Mouse (Mus musculus): Measurements from ENCODE around the gene Arhgef28. TPM values are rescaled to one million over a fixed set of nuclear protein-coding genes. Genes with fewer than 3 reads are reported as not detected.

The Arhgef28 gene
- polyA plus RNA-seq, 1 experiment from 2014 or later: 10.7 TPM

DNA sequence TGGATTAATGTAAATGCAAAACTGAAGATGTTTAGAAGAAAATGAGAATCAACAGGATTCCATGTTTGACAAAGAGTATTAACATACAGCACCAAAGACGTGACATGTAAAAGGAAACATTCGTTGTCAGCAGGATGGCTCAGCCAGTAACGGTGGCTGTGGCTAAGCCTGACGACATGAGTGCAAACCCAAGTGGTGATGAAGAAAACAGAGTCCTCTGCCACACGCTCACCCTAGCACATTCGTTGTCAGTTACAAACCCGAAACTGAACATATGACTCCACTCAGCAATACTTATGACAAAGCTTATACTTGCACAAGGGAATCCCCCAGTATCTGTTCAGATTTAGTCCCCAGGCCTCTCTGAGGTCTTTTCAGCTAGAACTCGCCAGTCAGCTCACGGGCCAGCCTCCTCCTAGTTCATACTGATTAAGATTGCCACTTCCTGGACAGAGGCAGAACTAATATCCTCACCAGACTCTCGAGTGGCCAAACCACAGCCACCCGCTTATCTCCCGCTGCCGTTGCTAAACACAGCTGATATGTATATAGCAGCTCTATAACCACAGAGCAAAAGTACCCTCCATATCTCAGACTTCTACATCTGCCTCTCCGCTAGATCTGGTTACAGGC, 82.0 kb downstream of the Arhgef28 start:
- no peaks in the 10 kb centered on the region for H3K27me3 ChIP-seq
- H3K27ac ChIP-seq: peak overlapping the region; percentile 52
- peaks cover 20% of the 10 kb centered on the region for H3K4me1 ChIP-seq (replicated peaks)
- no peak overlapping the region for H3K9ac ChIP-seq
- peak overlapping the region; percentile 52 for H3K4me2 ChIP-seq
- no peak for ATAC-seq (replicated peaks; ENCODE audit: insufficient number of reproducible peaks, insufficient read depth, low FRiP score, low read depth)
- no peaks in the 10 kb centered on the region for H3K9me3 ChIP-seq (replicated peaks)
- H3K36me3 ChIP-seq: no peaks in the 10 kb centered on the region
- 22% methylated on average over 14 of the region's 14 CpGs for WGBS
- peak overlapping the region; percentile 9; the same call in 1 of the 2 replicates for H3K4me3 ChIP-seq

DNA sequence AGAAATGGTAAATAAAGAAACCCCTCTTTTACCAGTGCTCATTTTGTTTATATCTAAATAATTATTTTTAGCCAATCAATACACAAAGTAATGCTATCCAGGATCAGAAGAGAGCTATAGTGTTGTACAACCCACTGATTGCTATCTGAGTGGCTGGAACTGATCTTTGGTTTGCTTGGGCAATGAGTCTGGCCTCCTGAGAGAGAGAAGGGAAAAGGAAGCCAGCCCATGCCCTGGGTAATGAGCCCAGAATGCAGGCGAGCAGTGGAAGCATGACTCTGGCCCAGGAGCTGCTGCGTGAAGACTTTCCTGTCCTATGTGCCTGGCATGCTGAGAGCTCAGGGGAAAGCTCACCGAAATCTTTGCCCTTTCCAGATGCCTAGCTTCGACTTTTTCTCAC, 83.5 kb downstream of the Arhgef28 start:
- Histone ChIP-seq H3K4me1 (replicated peaks) (peaks cover 20% of the 10 kb centered on the region), H3K36me3 (no peaks in the 10 kb centered on the region), H3K4me3 (no peak overlapping the region), H3K9ac (no peak overlapping the region), H3K9me3 (replicated peaks) (no peaks in the 10 kb centered on the region), H3K4me2 (no peak overlapping the region), H3K27ac (no peak overlapping the region), H3K27me3 (no peaks in the 10 kb centered on the region)
- no peak for ATAC-seq (replicated peaks; ENCODE audit: insufficient number of reproducible peaks, insufficient read depth, low FRiP score, low read depth)
- 74% methylated on average over 4 of the region's 4 CpGs for WGBS

DNA sequence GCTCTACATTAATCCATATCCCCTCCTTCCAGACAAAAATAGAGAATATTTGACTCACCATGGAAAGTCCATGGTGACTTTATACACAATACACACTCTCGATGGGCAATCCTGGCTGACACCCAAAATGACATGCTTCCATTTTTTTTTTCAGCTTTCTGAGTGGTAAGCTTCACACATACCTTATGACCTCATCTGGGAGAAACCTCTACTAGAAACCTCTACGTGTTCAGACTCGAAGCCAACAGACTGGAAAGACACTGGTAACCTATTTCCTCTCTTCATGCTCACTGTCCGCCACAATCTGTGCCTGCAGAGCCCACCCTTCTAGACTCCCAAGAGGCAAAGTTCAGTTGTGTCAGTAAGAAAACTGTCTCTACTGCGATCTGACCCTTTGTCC, 84.2 kb downstream of the Arhgef28 start:
- no peak overlapping the region for H3K9ac ChIP-seq
- H3K4me3 ChIP-seq: no peak overlapping the region
- 55% methylated on average over 5 of the region's 5 CpGs for WGBS
- no peak for ATAC-seq (replicated peaks; ENCODE audit: insufficient number of reproducible peaks, insufficient read depth, low FRiP score, low read depth)
- H3K27ac ChIP-seq: no peak overlapping the region
- H3K9me3 ChIP-seq (replicated peaks): no peaks in the 10 kb centered on the region
- no peaks in the 10 kb centered on the region for H3K27me3 ChIP-seq
- H3K36me3 ChIP-seq: no peaks in the 10 kb centered on the region
- H3K4me2 ChIP-seq: no peak overlapping the region
- peaks cover 20% of the 10 kb centered on the region for H3K4me1 ChIP-seq (replicated peaks)

DNA sequence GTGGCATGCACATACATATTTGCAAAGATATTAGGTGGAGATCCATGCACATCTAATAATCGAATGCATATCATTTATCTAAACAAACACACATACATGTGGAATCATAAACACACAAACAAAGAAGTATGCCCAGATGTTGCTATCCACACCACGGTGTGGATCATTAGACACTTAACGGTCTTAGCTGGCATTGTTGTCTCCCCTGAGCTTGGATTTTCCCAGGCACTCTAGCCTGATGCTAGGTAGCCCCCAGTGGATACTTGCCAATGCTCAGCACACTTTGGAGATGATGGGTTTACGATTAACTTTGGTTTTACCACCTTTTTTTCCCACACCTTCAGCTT, 85.1 kb downstream of the Arhgef28 start:
- H3K9me3 ChIP-seq (replicated peaks): no peaks in the 10 kb centered on the region
- H3K4me2 ChIP-seq: no peak overlapping the region
- H3K9ac ChIP-seq: no peak overlapping the region
- H3K4me1 ChIP-seq (replicated peaks): peaks cover 17% of the 10 kb centered on the region
- H3K36me3 ChIP-seq: no peaks in the 10 kb centered on the region
- peak overlapping the region; percentile 52 for H3K27ac ChIP-seq
- no peak for ATAC-seq (replicated peaks; ENCODE audit: insufficient number of reproducible peaks, insufficient read depth, low FRiP score, low read depth)
- H3K4me3 ChIP-seq: no peak overlapping the region
- WGBS: 79% methylated on average over 4 of the region's 4 CpGs
- H3K27me3 ChIP-seq: no peaks in the 10 kb centered on the region

DNA sequence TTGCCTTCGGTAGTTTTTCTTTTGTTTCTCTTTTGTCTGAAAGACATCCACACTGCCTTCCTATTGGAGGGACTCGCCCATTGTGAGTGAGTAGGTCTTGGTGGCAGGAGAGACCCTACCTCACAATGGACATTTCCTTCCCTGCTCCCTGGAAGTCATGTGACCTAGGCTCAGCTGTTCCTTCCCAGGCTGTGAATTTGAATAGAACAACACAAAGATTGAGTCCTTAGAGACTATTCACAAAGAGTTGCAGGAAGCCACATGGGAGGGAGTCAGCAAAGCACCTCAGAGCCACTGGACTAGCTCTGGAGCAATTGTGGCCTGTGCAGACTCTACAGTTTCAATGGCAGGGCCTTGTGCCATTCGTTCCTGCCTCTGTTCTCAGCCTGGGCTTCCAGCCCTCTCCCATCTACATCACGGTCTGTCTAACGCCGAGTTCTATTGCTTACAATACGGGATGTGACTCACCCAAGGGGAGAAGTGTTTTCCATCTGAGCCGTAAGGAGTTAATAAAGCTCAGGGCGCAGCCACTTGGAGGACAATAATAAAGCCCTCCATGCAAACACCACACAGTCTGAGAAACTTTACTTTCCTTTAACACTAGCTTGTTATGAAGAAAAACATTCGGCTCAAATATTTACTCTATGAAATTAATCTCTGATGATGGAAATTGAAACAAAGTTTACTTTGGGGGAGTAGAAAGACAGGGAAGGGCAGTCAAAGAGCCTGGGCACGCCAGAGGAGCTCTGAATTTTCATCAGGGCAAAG, 85.7 kb downstream of the Arhgef28 start:
- H3K4me1 ChIP-seq (replicated peaks): peaks cover 12% of the 10 kb centered on the region
- H3K27ac ChIP-seq: peak overlapping the region; percentile 52
- no peak overlapping the region for H3K4me2 ChIP-seq
- no peak overlapping the region for H3K4me3 ChIP-seq
- WGBS: 69% methylated on average over 11 of the region's 11 CpGs
- no peaks in the 10 kb centered on the region for H3K27me3 ChIP-seq
- H3K9me3 ChIP-seq (replicated peaks): no peaks in the 10 kb centered on the region
- ATAC-seq (replicated peaks; ENCODE audit: insufficient number of reproducible peaks, insufficient read depth, low FRiP score, low read depth): 0 out of 2 replicates have a peak, but pooled peaks have one; percentile 11
- no peak overlapping the region for H3K9ac ChIP-seq
- no peaks in the 10 kb centered on the region for H3K36me3 ChIP-seq

DNA sequence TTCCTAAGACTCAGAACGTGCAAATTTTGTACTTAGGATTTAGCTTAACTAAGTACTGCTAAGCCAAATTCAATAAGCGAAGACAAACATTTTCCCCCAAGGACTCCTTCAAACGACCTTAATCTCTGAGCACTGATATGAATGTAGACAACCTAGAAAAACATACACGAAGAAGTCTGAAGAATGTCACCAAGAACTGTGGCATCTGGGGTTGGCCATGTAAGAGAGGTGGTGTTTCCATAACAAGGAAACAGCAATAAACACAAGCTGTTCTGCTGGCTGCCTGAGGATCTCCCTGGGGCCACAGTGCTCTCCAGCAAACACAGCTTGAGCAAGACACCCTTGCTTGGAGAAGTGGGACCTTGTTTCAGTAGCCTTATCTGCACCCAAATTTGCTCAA, 87.9 kb downstream of the Arhgef28 start:
- Histone ChIP-seq H3K4me3 (no peak overlapping the region), H3K4me2 (no peak overlapping the region), H3K36me3 (no peaks in the 10 kb centered on the region), H3K4me1 (replicated peaks) (no peaks in the 10 kb centered on the region; the same call in none of the 2 replicates), H3K27me3 (no peaks in the 10 kb centered on the region), H3K9me3 (replicated peaks) (no peaks in the 10 kb centered on the region), H3K9ac (no peak overlapping the region), H3K27ac (peak overlapping the region; percentile 52; the same call in 1 of the 2 replicates)
- 44% methylated on average over 4 of the region's 4 CpGs for WGBS
- ATAC-seq (replicated peaks; ENCODE audit: insufficient number of reproducible peaks, insufficient read depth, low FRiP score, low read depth): no peak

DNA sequence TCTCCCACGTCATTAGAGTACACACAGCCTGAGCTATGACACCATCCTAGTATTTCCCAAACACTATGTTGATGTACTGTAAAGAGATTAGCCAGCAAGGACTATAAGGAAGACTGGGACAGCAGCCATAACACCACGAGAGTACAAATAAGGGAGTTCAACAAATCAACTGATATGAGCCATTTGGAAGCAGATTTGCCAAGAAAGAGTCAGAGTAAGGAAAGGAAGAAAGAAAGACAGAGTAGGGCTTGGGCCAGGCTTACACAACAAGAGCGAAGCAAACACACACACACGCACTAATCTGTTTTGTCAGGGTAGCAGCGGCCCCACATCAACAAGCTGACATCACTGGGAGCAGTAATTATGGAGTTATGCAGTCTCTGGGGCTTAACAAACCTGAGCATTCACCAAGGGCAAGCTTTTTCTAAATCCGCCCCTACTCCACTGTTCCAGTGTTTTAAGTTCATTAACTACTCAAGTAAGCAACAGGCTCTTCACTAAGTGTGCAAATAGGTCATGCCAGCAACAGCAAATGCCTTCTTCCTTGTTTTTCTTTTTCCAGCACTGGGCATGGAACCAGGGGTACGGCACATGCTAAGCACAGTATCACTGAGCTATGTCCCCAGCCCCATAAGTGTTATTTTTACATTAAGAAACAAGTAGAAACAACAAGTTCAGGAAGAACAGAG, 88.5 kb downstream of the Arhgef28 start:
- 58% methylated on average over 7 of the region's 7 CpGs for WGBS

DNA sequence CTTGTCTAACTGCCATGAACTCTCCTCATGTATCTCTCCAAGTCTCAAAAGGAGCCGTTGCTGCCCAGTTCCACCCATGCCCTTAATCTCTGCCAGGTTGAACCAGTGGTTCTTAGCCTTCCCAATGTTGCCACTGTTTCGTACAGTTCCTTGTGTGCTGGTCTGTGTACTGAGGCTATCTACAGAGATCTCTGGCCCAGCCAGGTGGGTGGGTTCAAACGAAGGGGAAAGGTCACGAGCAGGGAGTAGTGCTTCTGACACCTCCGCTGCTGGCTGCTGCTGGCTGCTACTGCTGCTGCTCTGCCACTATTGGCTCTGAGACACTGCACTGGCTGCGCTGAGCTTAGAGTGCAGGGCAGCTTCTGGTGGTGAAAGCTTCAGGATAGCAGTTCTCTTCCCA, 90.6 kb downstream of the Arhgef28 start:
- H3K27ac ChIP-seq: no peak overlapping the region
- no peaks in the 10 kb centered on the region for H3K9me3 ChIP-seq (replicated peaks)
- 57% methylated on average over 6 of the region's 6 CpGs for WGBS
- H3K4me1 ChIP-seq (replicated peaks): no peaks in the 10 kb centered on the region; the same call in none of the 2 replicates
- no peak for ATAC-seq (replicated peaks; ENCODE audit: insufficient number of reproducible peaks, insufficient read depth, low FRiP score, low read depth)
- H3K4me2 ChIP-seq: no peak overlapping the region
- no peak overlapping the region for H3K9ac ChIP-seq
- H3K36me3 ChIP-seq: no peaks in the 10 kb centered on the region
- H3K4me3 ChIP-seq: no peak overlapping the region
- H3K27me3 ChIP-seq: no peaks in the 10 kb centered on the region

More for the DNA sequence above, 88.5 kb downstream of the Arhgef28 start:
- Histone ChIP-seq H3K4me3 (no peak overlapping the region), H3K4me1 (replicated peaks) (no peaks in the 10 kb centered on the region; the same call in none of the 2 replicates), H3K27me3 (no peaks in the 10 kb centered on the region), H3K9ac (no peak overlapping the region), H3K4me2 (no peak overlapping the region), H3K9me3 (replicated peaks) (no peaks in the 10 kb centered on the region), H3K27ac (peak overlapping the region; percentile 52), H3K36me3 (no peaks in the 10 kb centered on the region)
- peak; percentile 78 for ATAC-seq (replicated peaks; ENCODE audit: insufficient number of reproducible peaks, insufficient read depth, low FRiP score, low read depth)

DNA sequence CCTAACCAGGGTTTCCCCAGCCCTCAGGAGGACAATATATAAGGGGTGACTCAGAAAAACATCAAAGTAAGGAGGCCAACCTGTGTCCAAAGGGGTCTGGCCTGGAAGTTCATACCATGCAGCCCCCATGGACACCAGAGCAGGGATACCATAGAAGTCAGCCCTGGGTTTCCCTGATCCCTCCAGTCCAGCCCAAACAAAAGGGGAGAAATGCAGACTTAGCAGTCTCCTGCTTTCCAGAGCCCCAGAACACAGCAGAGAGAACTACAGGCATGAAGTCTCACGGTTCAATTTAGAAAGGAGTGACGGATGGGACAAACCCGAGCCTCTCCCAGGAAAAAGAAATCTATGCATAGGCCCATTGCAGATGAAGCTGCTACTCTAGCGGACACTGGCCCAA, 91.2 kb downstream of the Arhgef28 start:
- no peak overlapping the region for H3K4me2 ChIP-seq
- no peaks in the 10 kb centered on the region for H3K9me3 ChIP-seq (replicated peaks)

DNA sequence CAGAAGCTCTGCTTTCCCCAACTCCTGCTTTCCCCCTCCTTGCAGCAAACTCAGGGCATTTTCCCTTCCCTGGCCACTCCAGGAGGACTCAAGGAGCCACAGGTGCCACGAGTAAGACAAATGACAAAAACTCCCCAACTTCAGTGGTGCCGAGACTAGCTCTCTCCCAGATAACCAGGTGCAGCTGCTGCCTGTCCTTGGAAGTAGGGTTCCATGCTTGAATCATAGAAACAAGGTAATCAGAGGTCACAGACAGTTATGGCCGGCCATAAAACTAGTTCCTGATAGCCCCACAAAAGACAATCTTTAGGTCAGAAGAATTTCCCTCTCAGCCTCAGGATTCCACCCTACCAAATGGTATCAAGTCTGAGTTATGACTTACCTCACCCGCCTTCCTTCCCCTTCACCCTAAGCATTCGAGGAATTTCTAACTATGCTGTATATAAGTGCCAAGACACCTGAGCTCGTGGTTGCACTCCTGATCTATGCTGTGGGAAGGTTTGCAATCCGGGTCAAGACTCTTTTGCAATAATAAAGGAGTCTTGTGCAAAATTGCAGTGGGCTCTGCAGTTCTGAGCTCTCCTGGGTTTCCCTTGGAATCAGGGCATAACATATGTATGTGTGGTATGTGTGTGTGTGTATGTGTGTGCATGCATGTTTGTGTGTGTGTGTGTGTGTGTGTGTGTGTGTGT, 93.3 kb downstream of the Arhgef28 start:
- Histone ChIP-seq H3K27me3 (no peaks in the 10 kb centered on the region), H3K4me3 (no peak overlapping the region), H3K4me2 (no peak overlapping the region), H3K9ac (no peak overlapping the region), H3K36me3 (no peaks in the 10 kb centered on the region), H3K4me1 (replicated peaks) (no peaks in the 10 kb centered on the region; the same call in none of the 2 replicates), H3K9me3 (replicated peaks) (no peaks in the 10 kb centered on the region), H3K27ac (no peak overlapping the region)
- no peak for ATAC-seq (replicated peaks; ENCODE audit: insufficient number of reproducible peaks, insufficient read depth, low FRiP score, low read depth)
- 61% methylated on average over 7 of the region's 7 CpGs for WGBS

More for the DNA sequence above, 91.2 kb downstream of the Arhgef28 start:
- no peak overlapping the region for H3K4me3 ChIP-seq
- no peak overlapping the region for H3K9ac ChIP-seq
- no peaks in the 10 kb centered on the region for H3K27me3 ChIP-seq
- H3K4me1 ChIP-seq (replicated peaks): no peaks in the 10 kb centered on the region; the same call in none of the 2 replicates
- ATAC-seq (replicated peaks; ENCODE audit: insufficient number of reproducible peaks, insufficient read depth, low FRiP score, low read depth): no peak
- no peaks in the 10 kb centered on the region for H3K36me3 ChIP-seq
- 80% methylated on average over 4 of the region's 4 CpGs for WGBS
- H3K27ac ChIP-seq: no peak overlapping the region

DNA sequence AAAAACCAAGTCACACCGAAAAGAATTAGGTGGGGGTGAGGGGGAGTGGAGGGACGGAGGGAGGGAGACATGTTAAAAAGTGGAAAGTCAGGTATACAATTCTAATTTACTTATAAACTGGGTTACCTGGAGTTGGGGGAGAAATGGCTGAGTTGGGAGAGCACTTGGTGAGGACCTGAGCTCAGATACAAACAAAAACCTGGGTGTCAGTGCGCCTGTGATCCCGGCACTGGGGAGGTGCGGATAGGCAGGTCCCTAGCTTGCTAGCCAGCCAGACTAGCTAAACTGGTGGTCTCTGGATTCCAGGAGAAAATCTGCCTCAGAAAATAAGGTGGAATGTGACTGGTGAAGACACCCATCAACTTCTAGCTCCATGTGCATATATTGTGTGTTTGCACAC, 94.7 kb downstream of the Arhgef28 start:
- Histone ChIP-seq H3K27ac (no peak overlapping the region), H3K9me3 (replicated peaks) (no peaks in the 10 kb centered on the region), H3K36me3 (no peaks in the 10 kb centered on the region), H3K4me3 (no peak overlapping the region), H3K4me2 (no peak overlapping the region), H3K9ac (no peak overlapping the region), H3K27me3 (no peaks in the 10 kb centered on the region), H3K4me1 (replicated peaks) (no peaks in the 10 kb centered on the region; the same call in 1 of the 2 replicates)
- WGBS: 87% methylated on average over 5 of the region's 5 CpGs
- ATAC-seq (replicated peaks; ENCODE audit: insufficient number of reproducible peaks, insufficient read depth, low FRiP score, low read depth): no peak
